In the genomic region with DNA sequence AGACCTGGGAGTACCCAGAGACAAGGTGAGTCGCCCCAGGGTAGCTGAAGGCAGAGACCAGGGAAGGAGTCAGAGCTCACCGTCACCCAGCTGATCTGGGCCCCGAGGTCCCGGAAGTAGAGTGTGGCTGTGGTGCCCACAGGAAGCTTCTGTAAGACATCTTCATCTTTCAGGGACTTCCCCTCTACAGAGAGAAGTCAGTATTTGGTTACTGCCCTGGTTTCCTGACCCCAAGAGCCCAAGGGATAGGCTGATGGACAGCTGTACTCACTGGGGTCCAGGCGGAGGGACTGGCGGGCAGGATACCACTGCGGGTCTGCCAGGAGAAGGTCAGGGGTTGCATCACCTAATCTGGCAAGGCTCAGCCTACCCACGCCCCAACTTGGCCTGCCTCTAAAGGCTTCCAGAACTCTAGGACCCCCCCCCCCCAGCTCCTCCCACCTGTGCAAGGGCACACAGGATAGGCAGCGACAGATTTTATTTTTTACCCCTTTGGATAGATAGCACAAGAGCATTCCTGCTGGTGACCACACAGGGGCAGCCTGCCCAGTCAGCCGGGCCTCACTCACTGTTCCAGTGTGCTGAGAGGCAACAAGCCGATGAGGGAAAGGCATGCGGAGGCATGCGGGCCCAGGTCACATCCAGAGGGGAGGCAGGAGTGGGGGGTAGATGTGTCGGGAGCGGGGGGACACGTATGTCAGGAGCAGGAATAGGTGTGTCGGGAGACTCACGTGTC, we compare ENCODE assay signal across 7 mouse cellular contexts. TPM values are rescaled to one million over a fixed set of nuclear protein-coding genes. Genes with fewer than 3 reads are reported as not detected.
A peak's percentile ranks its signal among the peaks of the same experiment; 100 is the strongest.
DNase-seq lines count a peak whose midpoint lies in the region; ATAC-seq and TF ChIP-seq lines count a peak whose summit lies in the region.

No protein-coding gene starts in this region.

- no peaks in the 10 kb centered on the region for H3K27me3 ChIP-seq in heart, adult 2 months (ENCODE audit: control insufficient read depth, insufficient read depth, low read length)

- H3K27ac ChIP-seq in heart, adult 2 months, result peak overlapping the region; percentile 90

- peaks cover 2% of the 10 kb centered on the region; the same call in 1 of the 2 replicates for H3K79me2 ChIP-seq in heart, adult 2 months (replicated peaks; ENCODE audit: control insufficient read depth, insufficient read depth, low read length)

- intact Hi-C loops in left cerebral cortex, postnatal 4 days (cut with DNase I), result no loop called here
- intact Hi-C loops in heart, adult 2 months (cut with DNase I), result loop anchor here (2.0 kb wide), 1 partner anchor 19 kb away; no protein-coding TSS in a partner anchor

- peak overlapping the region; percentile 39; the same call in 1 of the 2 replicates for H3K4me3 ChIP-seq in heart, adult 2 months

- peak overlapping the region; percentile 88 for H3K9ac ChIP-seq in heart, adult 2 months (ENCODE audit: low read depth, low read length)

- peak; percentile 32 to 43 for DNase-seq in left cerebral cortex, adult 18-20 months (ENCODE audit: low spot score in 2 of 2)
- DNase-seq in left cerebral cortex, postnatal 4 days, result no peak
- peak; percentile 46 for DNase-seq in brain, adult 2 months (ENCODE audit: low read depth, low spot score)
- DNase-seq in heart, adult 2 months, result peak; percentile 65 to 75
- peak; percentile 21 for DNase-seq in liver
- DNase-seq in spleen, adult 18-20 months, result peak; percentile 63 to 66

- TF ChIP-seq CTCF in heart, adult 2 months (IDR thresholded peaks at IDR 0.05), result peak; percentile 50

- H3K36me3 ChIP-seq in heart, adult 2 months (ENCODE audit: control insufficient read depth, insufficient read depth, low read length), result no peaks in the 10 kb centered on the region

- TF ChIP-seq POLR2A in heart, adult 2 months (IDR thresholded peaks at IDR 0.05; ENCODE audit: insufficient read depth, low read depth, low read length), result peak; percentile 78

- TF ChIP-seq EP300 in heart, adult 2 months (IDR thresholded peaks at IDR 0.05; ENCODE audit: insufficient read depth, low read depth, low read length), result peak; percentile 63; the same call in 1 of the 2 replicates

- 53% methylated on average over 18 of the region's 18 CpGs for WGBS in heart, adult 2 months

- peaks cover 6% of the 10 kb centered on the region for H3K4me1 ChIP-seq in heart, adult 2 months (ENCODE audit: control insufficient read depth, insufficient read depth, low read length)

- no peak for ATAC-seq in megakaryocyte-erythroid progenitor cell, adult 5-6 weeks (replicated peaks; ENCODE audit: low FRiP score, low TSS enrichment, poor library complexity, severe bottlenecking)

RNA-seq across cellular contexts. Expression of gene Ndufb7, which starts 6.8 kb away (rescaled TPM):
- 100 to 1,000 TPM; 136 to 155 TPM for total RNA-seq in left cerebral cortex, adult 18-20 months (2021)
- 100 to 1,000 TPM; 120 to 136 TPM for total RNA-seq in left cerebral cortex, postnatal 4 days (2021)
- total RNA-seq in heart, adult 2 months (2021), result 100 to 1,000 TPM; 620 to 733 TPM
- 1,081 and 1,159 TPM in 2 replicates for polyA plus RNA-seq in heart, adult 2 months (2012; rRNA removed)
- 199 and 204 TPM in 2 replicates for total RNA-seq in megakaryocyte-erythroid progenitor cell, adult 5-6 weeks (2014; fragmentation: Nextera tagmentation)
- total RNA-seq in megakaryocyte-erythroid progenitor cell, adult 5-6 weeks (2017), result 173 and 183 TPM in 2 replicates

RNA-seq across cellular contexts. Expression of gene Tecr, which starts 34.5 kb away (rescaled TPM):
- 100 to 1,000 TPM; 600 to 661 TPM for total RNA-seq in left cerebral cortex, adult 18-20 months (2021)
- 100 to 1,000 TPM; 610 to 661 TPM for total RNA-seq in left cerebral cortex, postnatal 4 days (2021)
- total RNA-seq in heart, adult 2 months (2021), result 100 to 1,000 TPM; 445 to 505 TPM
- 772 and 935 TPM in 2 replicates for polyA plus RNA-seq in heart, adult 2 months (2012; rRNA removed)
- total RNA-seq in megakaryocyte-erythroid progenitor cell, adult 5-6 weeks (2014; fragmentation: Nextera tagmentation), result 304 and 466 TPM in 2 replicates
- 230 and 318 TPM in 2 replicates for total RNA-seq in megakaryocyte-erythroid progenitor cell, adult 5-6 weeks (2017)

RNA-seq across cellular contexts. Expression of gene Dnajb1, which starts 34.7 kb away (rescaled TPM):
- 10 to 100 TPM; 61.3 to 66.7 TPM for total RNA-seq in left cerebral cortex, adult 18-20 months (2021)
- total RNA-seq in left cerebral cortex, postnatal 4 days (2021), result 10 to 100 TPM; 35.3 to 35.9 TPM
- total RNA-seq in heart, adult 2 months (2021), result 10 to 100 TPM; 11.3 to 16.8 TPM
- 13.4 and 17.4 TPM in 2 replicates for polyA plus RNA-seq in heart, adult 2 months (2012; rRNA removed)
- 49.7 and 52.6 TPM in 2 replicates for total RNA-seq in megakaryocyte-erythroid progenitor cell, adult 5-6 weeks (2014; fragmentation: Nextera tagmentation)
- 50.2 and 63.1 TPM in 2 replicates for total RNA-seq in megakaryocyte-erythroid progenitor cell, adult 5-6 weeks (2017)

RNA-seq across cellular contexts. Expression of gene Olfr370, which starts 37.7 kb away (rescaled TPM):
- total RNA-seq in left cerebral cortex, adult 18-20 months (2021), result not detected
- not detected for total RNA-seq in left cerebral cortex, postnatal 4 days (2021)
- total RNA-seq in heart, adult 2 months (2021), result not detected
- not detected in 2 replicates for polyA plus RNA-seq in heart, adult 2 months (2012; rRNA removed)
- not detected in 2 replicates for total RNA-seq in megakaryocyte-erythroid progenitor cell, adult 5-6 weeks (2014; fragmentation: Nextera tagmentation)
- not detected in 2 replicates for total RNA-seq in megakaryocyte-erythroid progenitor cell, adult 5-6 weeks (2017)
